Mouse (Mus musculus) heart, adult 2 months (tissue): ENCODE data around the gene Fndc4. TPM values are rescaled to one million over a fixed set of nuclear protein-coding genes. Genes with fewer than 3 reads are reported as not detected.
A peak's percentile ranks its signal among the peaks of the same experiment; 100 is the strongest.

Experiments
- DNase-seq, 2 experiments: peaks; one replicate each; pipeline ENCODE4 v3.0.0; 2021
- H3K27ac ChIP-seq: fragments of 200-600 bp; 2 replicates; pipeline ENCODE4 v1.8.1; 2022
- H3K27me3 ChIP-seq: fragments of 200-500 bp; 2 replicates; pipeline ENCODE4 v1.6.1; 2012; ENCODE audit warnings: mild to moderate bottlenecking, low read length, inconsistent platforms, mixed read lengths; ENCODE audit not compliant: control insufficient read depth, insufficient read depth
- H3K36me3 ChIP-seq: fragments of 200-500 bp; 2 replicates; pipeline ENCODE4 v1.6.1; 2012; ENCODE audit warnings: low read length, inconsistent platforms; ENCODE audit not compliant: control insufficient read depth, insufficient read depth
- H3K4me1 ChIP-seq: fragments of 200-500 bp; 2 replicates; pipeline ENCODE4 v1.6.1; 2011; ENCODE audit warnings: low read length; ENCODE audit not compliant: control insufficient read depth, insufficient read depth
- H3K4me3 ChIP-seq: fragments of 200-600 bp; 2 replicates; pipeline ENCODE4 v1.8.1; 2022
- H3K79me2 ChIP-seq: fragments of 200-500 bp; replicated peaks from 2 replicates; pipeline ENCODE4 v1.6.1; 2012; ENCODE audit warnings: mild to moderate bottlenecking, inconsistent platforms, low read length, moderate library complexity, mixed read lengths; ENCODE audit not compliant: control insufficient read depth, insufficient read depth
- H3K9ac ChIP-seq: fragments of 200-500 bp; 2 replicates; pipeline ENCODE4 v1.6.1; 2012; ENCODE audit warnings: low read depth, mild to moderate bottlenecking, control low read depth, inconsistent platforms, low read length, mixed read lengths
- CTCF ChIP-seq: fragments of 200-600 bp; IDR thresholded peaks from 2 replicates; pipeline ENCODE4 v1.8.1; 2022; ENCODE audit warnings: antibody characterized with exemption, mild to moderate bottlenecking, moderate library complexity
- EP300 ChIP-seq: fragments of 200-500 bp; IDR thresholded peaks from 2 replicates; pipeline ENCODE4 v1.6.1; 2011; ENCODE audit warnings: low read depth, low read length, control low read depth; ENCODE audit not compliant: insufficient read depth
- POLR2A ChIP-seq: fragments of 200-500 bp; IDR thresholded peaks from 2 replicates; pipeline ENCODE4 v1.6.1; 2011; ENCODE audit warnings: mild to moderate bottlenecking, low read depth, low read length, control low read depth; ENCODE audit not compliant: insufficient read depth
- WGBS: fragments of 180-500 bp; shearing (Covaris S2); methylation state at CpG from one replicate; pipeline ENCODE4 v1.1.7; 2018; 5-methylcytosine and 5-hydroxymethylcytosine counted together
- intact Hi-C: fragments of 180-260 bp; cut with DNase I; formaldehyde crosslinking; loops from one replicate; pipeline ENCODE4 v1.15.1; 2025
- polyA plus RNA-seq: library from polyadenylated mRNA; depleted of rRNA; stranded (reverse); fragments of >200 nt; gene quantifications from 2 replicates; pipeline ENCODE4 v1.2.3, GENCODE M21; 2012
- total RNA-seq, 2 experiments: library from RNA; stranded (reverse); gene quantifications; 2 replicates each; pipeline ENCODE4 v1.2.3; 2021

The Fndc4 gene
- total and polyA plus RNA-seq, 3 experiments = 2.7 to 7.3 (median 3.8) TPM

DNA sequence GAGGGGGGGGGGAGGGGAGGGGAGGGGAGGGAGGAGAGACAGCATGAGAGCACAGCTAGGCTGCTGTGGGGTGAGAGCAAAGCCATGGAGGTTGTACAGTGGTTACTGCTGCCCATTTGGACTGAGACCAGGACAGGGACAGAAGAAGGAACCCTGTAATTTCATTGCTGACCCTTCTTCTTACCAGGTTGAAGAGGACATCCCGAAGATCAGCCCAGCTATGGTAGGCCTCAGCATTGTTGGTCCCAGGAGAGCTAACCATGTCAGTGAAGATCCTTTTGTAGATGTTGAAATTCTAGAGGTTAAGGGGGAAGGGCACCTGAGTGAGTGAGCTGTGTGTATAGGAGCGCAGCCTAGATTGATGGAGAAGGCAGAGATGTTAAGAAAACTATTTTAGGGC lies 40.5 kb downstream of the Fndc4 start:
- intact Hi-C loops = no loop called here
- Histone ChIP-seq H3K9ac (no peak overlapping the region), H3K4me3 (no peak overlapping the region), H3K27ac (no peak overlapping the region), H3K27me3 (no peaks in the 10 kb centered on the region), H3K79me2 (no peaks in the 10 kb centered on the region), H3K36me3 (no peaks in the 10 kb centered on the region), H3K4me1 (peaks cover 16% of the 10 kb centered on the region)
- 93% methylated on average over 2 of the region's 2 CpGs for WGBS
- TF ChIP-seq CTCF (no peak), EP300 (no peak), POLR2A (no peak)
- no peak for DNase-seq

DNA sequence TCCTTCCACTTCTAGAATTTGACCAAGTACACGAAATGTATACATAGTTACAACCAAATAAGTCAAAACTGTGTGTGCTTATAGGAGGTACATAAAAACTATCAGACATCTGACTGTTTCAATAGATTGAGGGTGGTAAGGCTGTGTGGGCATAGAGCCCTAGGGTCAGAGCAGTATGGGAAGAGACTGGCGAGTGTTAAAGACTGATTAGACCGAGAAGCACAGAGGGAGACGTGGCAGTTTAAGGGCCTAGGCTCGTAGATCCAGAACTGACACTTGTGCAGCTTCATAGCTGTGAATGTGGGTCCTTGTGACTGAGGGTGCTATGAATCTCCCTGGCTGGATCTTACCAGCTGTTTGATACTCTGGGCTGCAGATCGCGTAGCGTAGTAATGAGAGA lies 41.0 kb downstream of the Fndc4 start:
- H3K4me3 ChIP-seq = no peak overlapping the region
- peak overlapping the region; percentile 73 for H3K27ac ChIP-seq
- peaks cover 16% of the 10 kb centered on the region for H3K4me1 ChIP-seq
- intact Hi-C loops = no loop called here
- no peak overlapping the region for H3K9ac ChIP-seq
- TF ChIP-seq CTCF = no peak
- no peak for TF ChIP-seq POLR2A
- TF ChIP-seq EP300 = no peak
- peaks cover 5% of the 10 kb centered on the region for H3K36me3 ChIP-seq
- no peaks in the 10 kb centered on the region for H3K27me3 ChIP-seq
- H3K79me2 ChIP-seq = no peaks in the 10 kb centered on the region
- DNase-seq = no peak
- WGBS = 80% methylated on average over 8 of the region's 8 CpGs

DNA sequence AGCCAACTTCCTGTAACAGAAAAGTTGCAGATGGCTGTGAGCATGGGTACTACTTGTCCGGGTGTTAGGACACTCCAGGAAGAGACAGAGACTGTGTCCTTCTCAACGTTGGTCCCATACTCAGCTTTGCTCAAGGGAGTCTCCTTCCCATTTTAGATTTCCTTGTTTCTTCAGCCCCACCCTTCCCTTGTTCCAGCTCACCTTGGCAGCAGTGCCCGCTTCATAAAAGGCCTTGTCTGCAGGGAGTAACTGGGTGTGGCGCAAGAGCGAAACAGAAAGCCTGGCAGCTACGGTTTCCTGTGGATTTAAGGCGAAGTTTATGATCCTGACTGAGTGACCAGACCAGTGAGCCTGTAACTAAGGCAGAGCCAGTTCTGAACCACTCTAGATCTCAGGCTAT lies 41.4 kb downstream of the Fndc4 start:
- intact Hi-C loops = no loop called here
- H3K4me1 ChIP-seq = peaks cover 16% of the 10 kb centered on the region
- WGBS = 35% methylated on average over 7 of the region's 7 CpGs
- H3K9ac ChIP-seq = no peak overlapping the region
- peaks cover 8% of the 10 kb centered on the region for H3K36me3 ChIP-seq
- no peaks in the 10 kb centered on the region for H3K27me3 ChIP-seq
- peak overlapping the region; percentile 73 for H3K27ac ChIP-seq
- H3K4me3 ChIP-seq = peak overlapping the region; percentile 7; the same call in 1 of the 2 replicates
- DNase-seq = peak; percentile 56 to 72
- TF ChIP-seq CTCF = no peak
- peak; percentile 52; the same call in 1 of the 2 replicates for TF ChIP-seq POLR2A
- no peaks in the 10 kb centered on the region for H3K79me2 ChIP-seq

DNA sequence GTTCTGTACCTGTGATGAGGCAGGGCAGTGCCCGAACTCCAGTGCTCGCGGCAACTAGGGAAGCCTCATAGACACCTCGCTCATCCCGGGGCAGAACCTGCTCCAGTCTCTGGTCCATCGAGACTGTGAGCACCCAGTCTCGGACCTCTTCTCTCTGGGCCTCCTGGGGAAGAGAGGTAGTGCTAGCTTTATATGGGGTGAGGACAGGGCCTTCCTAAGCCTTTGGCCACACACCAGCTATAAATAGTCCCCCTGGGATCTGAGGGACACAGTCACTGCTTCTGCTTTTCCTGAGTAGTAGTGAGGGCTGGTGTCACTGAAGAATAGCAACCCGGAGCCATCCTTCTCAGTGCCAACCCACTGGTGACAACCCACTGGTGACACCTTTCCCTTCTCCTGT lies 42.1 kb downstream of the Fndc4 start:
- Histone ChIP-seq H3K27me3 (no peaks in the 10 kb centered on the region), H3K9ac (peak overlapping the region; percentile 17), H3K4me1 (peaks cover 16% of the 10 kb centered on the region), H3K4me3 (peak overlapping the region; percentile 7; the same call in 1 of the 2 replicates), H3K79me2 (no peaks in the 10 kb centered on the region), H3K27ac (peak overlapping the region; percentile 73), H3K36me3 (peaks cover 8% of the 10 kb centered on the region)
- TF ChIP-seq CTCF (no peak), POLR2A (no peak), EP300 (no peak)
- intact Hi-C loops = no loop called here
- WGBS = 69% methylated on average over 8 of the region's 8 CpGs
- no peak for DNase-seq

DNA sequence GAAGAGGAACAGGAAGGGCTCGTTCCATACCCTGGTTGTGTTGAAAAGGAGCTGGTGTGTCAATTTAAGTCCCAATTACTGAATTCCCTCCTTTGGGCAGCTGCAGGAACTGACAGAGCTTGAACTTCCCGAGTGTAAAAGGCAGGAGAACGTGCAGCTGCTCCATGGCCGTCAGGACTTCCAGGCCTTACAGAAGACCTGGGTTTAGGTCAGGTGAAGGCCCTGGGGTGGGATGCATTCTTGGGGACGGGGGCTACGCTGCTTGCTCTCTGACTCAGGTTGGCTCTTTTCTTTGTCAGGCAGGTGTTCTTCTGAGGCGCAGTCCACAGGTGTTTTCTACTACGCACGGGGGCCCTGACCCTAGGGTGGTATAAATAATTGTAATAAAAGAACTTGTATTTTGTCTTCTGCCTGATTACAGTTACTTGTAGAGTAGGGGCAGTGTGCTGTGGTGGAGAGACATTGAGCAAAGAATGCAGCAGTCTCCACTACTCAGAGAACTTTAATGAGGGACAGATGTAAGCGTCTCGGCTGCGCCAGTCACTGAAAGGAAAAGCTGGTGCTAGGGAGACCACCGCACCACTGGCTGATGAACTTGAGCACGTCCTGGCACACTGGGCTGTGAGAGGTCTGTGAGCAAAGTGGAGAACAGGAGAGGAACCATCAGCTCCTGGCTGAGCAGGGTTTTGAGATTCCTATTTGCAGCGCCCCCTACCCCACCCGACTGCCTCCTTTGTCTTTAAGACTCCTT lies 42.9 kb downstream of the Fndc4 start:
- Histone ChIP-seq H3K27me3 (no peaks in the 10 kb centered on the region), H3K4me3 (no peak overlapping the region), H3K36me3 (peaks cover 14% of the 10 kb centered on the region), H3K27ac (peak overlapping the region; percentile 73; the same call in 1 of the 2 replicates), H3K79me2 (no peaks in the 10 kb centered on the region), H3K9ac (no peak overlapping the region), H3K4me1 (peaks cover 16% of the 10 kb centered on the region)
- 81% methylated on average over 16 of the region's 16 CpGs for WGBS
- intact Hi-C loops = no loop called here
- TF ChIP-seq POLR2A = no peak
- TF ChIP-seq EP300 = no peak
- no peak for TF ChIP-seq CTCF
- DNase-seq = no peak

DNA sequence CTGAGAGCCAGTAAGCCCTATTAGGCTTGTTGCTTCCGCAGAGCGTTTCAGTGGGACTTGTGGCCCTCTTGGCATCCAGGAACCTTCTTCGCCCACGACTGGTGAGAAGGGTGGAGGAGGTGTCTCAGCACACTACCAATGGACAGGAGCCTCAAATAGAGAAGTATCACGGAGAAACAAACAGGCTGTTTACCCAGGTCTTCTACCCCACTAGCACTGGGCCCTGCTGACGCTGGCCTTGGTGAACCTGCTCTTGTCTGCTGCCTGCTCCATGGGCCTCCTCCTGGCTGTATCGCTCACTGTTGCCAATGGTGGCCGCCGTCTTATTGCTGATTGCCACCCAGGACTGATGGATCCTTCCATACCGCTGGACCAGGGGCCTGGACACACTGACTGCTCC lies 43.7 kb downstream of the Fndc4 start:
- no peak overlapping the region for H3K27ac ChIP-seq
- no peaks in the 10 kb centered on the region for H3K79me2 ChIP-seq
- TF ChIP-seq EP300 (no peak), CTCF (no peak), POLR2A (no peak)
- H3K4me3 ChIP-seq = no peak overlapping the region
- no peak overlapping the region for H3K9ac ChIP-seq
- no peaks in the 10 kb centered on the region for H3K27me3 ChIP-seq
- intact Hi-C loops = no loop called here
- peaks cover 14% of the 10 kb centered on the region for H3K36me3 ChIP-seq
- H3K4me1 ChIP-seq = peaks cover 16% of the 10 kb centered on the region
- no peak for DNase-seq
- 83% methylated on average over 10 of the region's 10 CpGs for WGBS
